Mouse (Mus musculus): ENCODE measurements around the gene Clec4a4. TPM values are rescaled to one million over a fixed set of nuclear protein-coding genes. Genes with fewer than 3 reads are reported as not detected.
"Not testable (repeated sequence)": the region's sequence is repeated elsewhere in the genome, so short reads cannot be mapped to it uniquely, and the experiment has no call there.

The Clec4a4 gene
- not detected in 2 replicates for polyA plus RNA-seq (2016; fragmentation: Nextera tagmentation; extraction: Ambion mirVana)

GRCm38 (mm10) chr6:122989876-122990437 is at the start of gene Clec4a4:
TSS of gene Clec4a4 (plus strand) at chr6:122990367.
- Histone ChIP-seq H3K27ac (no peak within 1 kb of the TSS), H3K4me2 (no peak within 1 kb of the TSS), H3K36me3 (no peaks in the 10 kb centered on the region), H3K9ac (replicated peaks) (no peak within 1 kb of the TSS), H3K9me3 (peaks cover 7% of the 10 kb centered on the region; the same call in 1 of the 2 replicates), H3K27me3 (no peaks in the 10 kb centered on the region), H3K4me3 (replicated peaks) (no peak within 1 kb of the TSS), H3K4me1 (replicated peaks) (no peaks in the 10 kb centered on the region)
- WGBS, result 87% methylated on average over 6 of the region's 6 CpGs
- ATAC-seq (ENCODE audit: insufficient number of reproducible peaks, insufficient read depth, low FRiP score, low TSS enrichment, low read depth), result no peak

DNA sequence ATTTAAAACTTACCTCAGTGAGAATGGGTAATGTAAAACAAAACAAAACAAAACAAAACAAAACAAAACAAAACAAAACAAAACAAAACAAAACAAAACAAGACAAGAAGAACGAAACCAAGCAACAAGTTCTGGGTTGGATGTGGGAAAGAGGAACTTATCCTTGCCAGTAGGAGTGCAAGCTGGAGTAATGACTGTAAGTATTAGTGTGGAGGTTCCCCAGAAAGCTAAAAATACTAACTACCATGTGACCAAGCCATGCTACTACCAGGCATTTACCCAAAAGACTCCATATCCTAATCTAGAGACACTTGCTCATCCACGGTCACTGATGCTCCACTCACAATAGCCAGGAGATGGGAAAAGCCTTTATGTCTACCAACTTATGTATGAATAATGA is 43.4 kb upstream of the Clec4a4 start:
- no peak overlapping the region for H3K9ac ChIP-seq (replicated peaks)
- H3K36me3 ChIP-seq, result no peaks in the 10 kb centered on the region
- H3K4me1 ChIP-seq (replicated peaks), result no peaks in the 10 kb centered on the region
- WGBS, result 88% methylated on average over 2 of the region's 2 CpGs
- no peak overlapping the region for H3K4me3 ChIP-seq (replicated peaks)
- no peak for ATAC-seq (ENCODE audit: insufficient number of reproducible peaks, insufficient read depth, low FRiP score, low TSS enrichment, low read depth)
- no peak overlapping the region for H3K4me2 ChIP-seq
- H3K9me3 ChIP-seq, result no peaks in the 10 kb centered on the region; the same call in 1 of the 2 replicates
- no peaks in the 10 kb centered on the region for H3K27me3 ChIP-seq
- no peak overlapping the region for H3K27ac ChIP-seq

DNA sequence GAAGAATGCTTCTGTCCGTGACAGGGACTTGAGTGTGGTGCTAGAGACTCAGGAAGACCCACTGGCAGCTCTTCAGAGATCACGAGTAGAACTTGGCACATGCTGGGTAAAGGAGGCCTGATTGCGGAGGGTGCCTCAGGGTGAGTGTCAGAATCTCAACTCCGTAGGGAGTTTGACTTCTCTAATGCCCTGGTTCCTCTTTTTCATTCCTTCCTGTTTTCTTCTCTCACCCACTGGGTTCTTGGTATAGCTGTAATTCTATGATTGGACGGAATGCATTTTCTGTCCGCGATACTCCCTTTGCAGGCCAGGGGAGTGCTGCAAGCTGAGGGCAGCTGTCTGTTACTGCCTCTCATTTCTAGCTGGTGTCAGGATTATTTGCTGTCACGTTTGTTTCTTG is 37.8 kb upstream of the Clec4a4 start, which contains the start of gene Clec4a3:
Gene Clec4a3 (plus strand): TSS at position 115 of the 400 bp plus-strand sequence.
- WGBS, result 78% methylated on average over 8 of the region's 8 CpGs
- Histone ChIP-seq H3K4me2 (no peak within 1 kb of the TSS), H3K36me3 (no peaks in the 10 kb centered on the region), H3K4me3 (replicated peaks) (no peak within 1 kb of the TSS), H3K27me3 (no peaks in the 10 kb centered on the region), H3K4me1 (replicated peaks) (no peaks in the 10 kb centered on the region), H3K9me3 (no peaks in the 10 kb centered on the region; the same call in 1 of the 2 replicates), H3K9ac (replicated peaks) (no peak within 1 kb of the TSS), H3K27ac (no peak within 1 kb of the TSS)
- no peak for ATAC-seq (ENCODE audit: insufficient number of reproducible peaks, insufficient read depth, low FRiP score, low TSS enrichment, low read depth)

GRCm38 (mm10) chr6:122964562-122964961 is 25.6 kb upstream of the Clec4a4 start:
- Histone ChIP-seq H3K36me3 (no peaks in the 10 kb centered on the region), H3K4me3 (replicated peaks) (no peak overlapping the region), H3K9ac (replicated peaks) (no peak overlapping the region), H3K27me3 (no peaks in the 10 kb centered on the region), H3K4me1 (replicated peaks) (no peaks in the 10 kb centered on the region), H3K27ac (no peak overlapping the region), H3K9me3 (0 out of 2 replicates have a peak, but pooled peaks cover 3% of the 10 kb centered on the region), H3K4me2 (no peak overlapping the region)
- no peak for ATAC-seq (ENCODE audit: insufficient number of reproducible peaks, insufficient read depth, low FRiP score, low TSS enrichment, low read depth)
- 85% methylated on average over 2 of the region's 2 CpGs for WGBS

GRCm38 (mm10) chr6:122969048-122969447 is 21.1 kb upstream of the Clec4a4 start:
- 92% methylated on average over 2 of the region's 2 CpGs for WGBS
- no peak overlapping the region for H3K4me3 ChIP-seq (replicated peaks)
- H3K4me2 ChIP-seq, result no peak overlapping the region
- H3K27ac ChIP-seq, result no peak overlapping the region
- no peaks in the 10 kb centered on the region for H3K9me3 ChIP-seq
- no peak overlapping the region for H3K9ac ChIP-seq (replicated peaks)
- no peaks in the 10 kb centered on the region for H3K36me3 ChIP-seq
- ATAC-seq (ENCODE audit: insufficient number of reproducible peaks, insufficient read depth, low FRiP score, low TSS enrichment, low read depth), result no peak
- no peaks in the 10 kb centered on the region for H3K27me3 ChIP-seq
- no peaks in the 10 kb centered on the region for H3K4me1 ChIP-seq (replicated peaks)

DNA sequence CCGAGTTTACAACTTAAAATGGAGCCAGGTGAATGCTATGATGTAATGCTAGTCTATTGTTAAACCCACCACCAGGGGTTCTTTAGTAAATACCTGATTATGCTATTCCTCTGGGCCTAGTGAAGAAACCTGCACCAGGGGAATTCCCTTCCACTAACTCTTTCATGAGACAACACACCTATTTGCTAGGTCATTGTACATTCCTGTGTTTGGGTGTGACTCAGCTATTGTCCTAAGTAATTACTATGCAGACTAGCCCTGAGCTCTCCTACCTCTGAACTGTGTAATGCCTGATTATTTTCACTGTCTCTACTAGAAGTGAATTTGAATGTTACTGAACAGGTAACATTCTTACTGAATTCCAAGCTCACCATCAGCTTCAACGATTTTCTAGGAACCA is 14.5 kb downstream of the Clec4a4 start:
- H3K4me1 ChIP-seq (replicated peaks); H3K9ac ChIP-seq (replicated peaks); H3K27ac ChIP-seq; H3K4me3 ChIP-seq (replicated peaks); H3K4me2 ChIP-seq; ATAC-seq (ENCODE audit: insufficient number of reproducible peaks, insufficient read depth, low FRiP score, low TSS enrichment, low read depth); H3K36me3 ChIP-seq; H3K27me3 ChIP-seq: not testable (repeated sequence)
- WGBS, result 70% methylated on average over 2 of the region's 2 CpGs
- H3K9me3 ChIP-seq, result peaks cover 12% of the 10 kb centered on the region; the same call in 1 of the 2 replicates

DNA sequence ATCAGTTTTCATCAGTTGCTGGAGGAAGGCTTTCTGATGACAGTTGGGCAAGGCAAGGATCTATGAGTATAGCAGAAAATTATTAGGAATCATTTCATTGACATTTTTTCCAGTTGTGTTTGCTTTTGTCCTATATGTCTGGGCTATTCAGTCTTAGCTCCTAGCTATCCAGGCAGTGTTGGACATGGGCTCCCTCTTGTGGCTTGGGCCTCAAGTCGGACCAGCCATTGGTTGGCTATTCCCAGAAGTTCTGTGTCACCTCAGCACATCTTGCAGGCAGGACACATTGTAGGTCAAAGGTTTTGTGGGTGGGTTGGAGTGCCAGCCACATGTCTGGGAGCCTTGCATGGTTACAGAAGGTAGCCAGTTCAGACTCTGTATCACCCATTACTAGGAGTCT is 15.4 kb downstream of the Clec4a4 start:
- no peak overlapping the region for H3K4me3 ChIP-seq (replicated peaks)
- H3K27me3 ChIP-seq, result no peaks in the 10 kb centered on the region
- H3K4me2 ChIP-seq, result no peak overlapping the region
- WGBS, result 57% methylated on average over 1 of the region's 1 CpGs
- H3K36me3 ChIP-seq, result no peaks in the 10 kb centered on the region
- H3K9ac ChIP-seq (replicated peaks), result no peak overlapping the region
- no peaks in the 10 kb centered on the region for H3K4me1 ChIP-seq (replicated peaks)
- H3K27ac ChIP-seq, result no peak overlapping the region
- no peak for ATAC-seq (ENCODE audit: insufficient number of reproducible peaks, insufficient read depth, low FRiP score, low TSS enrichment, low read depth)
- H3K9me3 ChIP-seq, result peaks cover 6% of the 10 kb centered on the region; the same call in 1 of the 2 replicates

DNA sequence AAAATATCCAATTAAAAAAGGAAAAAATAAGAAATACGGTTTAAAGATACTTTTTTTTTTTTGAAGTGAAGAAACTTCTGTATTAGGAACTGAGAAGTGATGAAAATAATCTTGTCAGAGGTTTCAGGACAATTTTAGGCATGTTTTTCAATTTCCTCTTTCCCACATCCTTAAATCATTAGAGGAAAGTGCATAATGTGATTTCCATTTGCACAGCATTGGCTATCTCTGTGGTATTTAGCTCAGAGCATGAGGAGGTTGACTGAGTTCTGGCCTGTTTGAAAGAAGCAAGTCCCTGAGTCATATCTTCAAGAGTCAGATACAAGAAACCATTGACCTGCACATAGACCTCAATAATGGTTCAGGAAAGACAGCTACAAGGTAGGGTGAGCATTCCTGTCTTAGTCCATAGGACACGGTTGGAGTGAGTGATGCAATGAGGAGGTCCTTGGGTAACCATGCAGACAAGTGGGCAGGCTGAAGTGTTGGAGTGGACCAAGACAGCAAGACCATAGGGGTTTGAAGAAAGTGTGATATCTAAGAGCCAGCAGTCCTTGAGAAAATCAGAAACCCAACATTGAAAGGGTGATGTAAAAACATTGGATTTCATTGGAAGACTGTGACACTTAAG is 59.7 kb downstream of the Clec4a4 start, which contains the start of gene Clec4b1:
Gene Clec4b1 (plus strand): TSS at position 221 of the 631 bp plus-strand sequence.
- Histone ChIP-seq H3K36me3 (no peaks in the 10 kb centered on the region), H3K4me1 (replicated peaks) (no peaks in the 10 kb centered on the region), H3K9ac (replicated peaks) (no peak within 1 kb of the TSS), H3K4me2 (no peak within 1 kb of the TSS), H3K9me3 (peaks cover 16% of the 10 kb centered on the region; the same call in 1 of the 2 replicates), H3K27ac (no peak within 1 kb of the TSS), H3K27me3 (no peaks in the 10 kb centered on the region), H3K4me3 (replicated peaks) (no peak within 1 kb of the TSS)
- ATAC-seq (ENCODE audit: insufficient number of reproducible peaks, insufficient read depth, low FRiP score, low TSS enrichment, low read depth), result no peak
- 78% methylated on average over 2 of the region's 2 CpGs for WGBS

Other genes starting within 250 kb of the Clec4a4 start
- 89.5 and 93.5 TPM in 2 replicates for gene Slc2a3, start 188.7 kb upstream of the Clec4a4 start, polyA plus RNA-seq (2016; fragmentation: Nextera tagmentation; extraction: Ambion mirVana)
- gene Foxj2, start 170.5 kb upstream of the Clec4a4 start, polyA plus RNA-seq (2016; fragmentation: Nextera tagmentation; extraction: Ambion mirVana), result 4.6 and 6.0 TPM in 2 replicates
- 1.6 and 2.3 TPM in 2 replicates for gene C3ar1, start 134.2 kb upstream of the Clec4a4 start, polyA plus RNA-seq (2016; fragmentation: Nextera tagmentation; extraction: Ambion mirVana)
- gene Necap1, start 115.9 kb upstream of the Clec4a4 start, polyA plus RNA-seq (2016; fragmentation: Nextera tagmentation; extraction: Ambion mirVana), result 61.8 and 64.8 TPM in 2 replicates
- gene Clec4a1, start 68.5 kb upstream of the Clec4a4 start, polyA plus RNA-seq (2016; fragmentation: Nextera tagmentation; extraction: Ambion mirVana), result 0.84 and 0.95 TPM in 2 replicates
- 0.48 and 0.97 TPM in 2 replicates for gene Clec4a3, start 37.9 kb upstream of the Clec4a4 start, polyA plus RNA-seq (2016; fragmentation: Nextera tagmentation; extraction: Ambion mirVana)
- not detected in 2 replicates for gene Clec4b1, start 59.6 kb downstream of the Clec4a4 start, polyA plus RNA-seq (2016; fragmentation: Nextera tagmentation; extraction: Ambion mirVana)
- 0.78 and 1.0 TPM in 2 replicates for gene Clec4a2, start 116.1 kb downstream of the Clec4a4 start, polyA plus RNA-seq (2016; fragmentation: Nextera tagmentation; extraction: Ambion mirVana)
- gene Clec4b2, start 182.5 kb downstream of the Clec4a4 start, polyA plus RNA-seq (2016; fragmentation: Nextera tagmentation; extraction: Ambion mirVana), result not detected in 2 replicates
- gene Clec4n, start 239.5 kb downstream of the Clec4a4 start, polyA plus RNA-seq (2016; fragmentation: Nextera tagmentation; extraction: Ambion mirVana), result 0.35 TPM in 2 replicates